Mouse (Mus musculus) erythroid progenitor cell, adult 5-6 weeks (primary cell): ENCODE measurements around the gene Atp5g2. TPM values are rescaled to one million over a fixed set of nuclear protein-coding genes. Genes with fewer than 3 reads are reported as not detected.
A peak's percentile ranks its signal among the peaks of the same experiment; 100 is the strongest.

Source experiments
- ATAC-seq: replicated peaks from 2 replicates; pipeline ENCODE4 v1.8.0; 2016; ENCODE audit warnings: moderate number of reproducible peaks, mild to moderate bottlenecking, moderate TSS enrichment, inconsistent platforms; ENCODE audit not compliant: poor library complexity, low FRiP score, severe bottlenecking
- total RNA-seq, 2 experiments: library from RNA; stranded (forward) in 1 of 2; stranded (reverse) in 1 of 2; fragments of 150-400 nt in 1 of 2; fragments of 186-747, 209-891 nt in 1 of 2; gene quantifications; 2 replicates each; pipeline versions ENCODE4 v1.2.3 to v1.2.4; 2015 to 2017; ENCODE audit warnings: low replicate concordance in 2 of 2

The Atp5g2 gene
- total RNA-seq (2015; ENCODE audit: low replicate concordance) (10.5 and 17.7 TPM in 2 replicates), total RNA-seq (2017; ENCODE audit: low replicate concordance) (19.1 and 31.2 TPM in 2 replicates)

- ATAC-seq = no peak
These were observed at the start of gene Atp5g2 for GRCm38 (mm10) chr15:102672215-102673071. Gene Atp5g2, minus strand, starts transcription at chr15:102672352.

- ATAC-seq = peak; percentile 0; the same call in 1 of the 2 replicates
These were observed 49.1 kb upstream of the Atp5g2 start for GRCm38 (mm10) chr15:102721016-102721898.

GRCm38 (mm10) chr15:102716132-102716531, 44.0 kb upstream of the Atp5g2 start:
- no peak for ATAC-seq

GRCm38 (mm10) chr15:102707736-102708269, 35.7 kb upstream of the Atp5g2 start:
- no peak for ATAC-seq

GRCm38 (mm10) chr15:102705923-102706503, 33.9 kb upstream of the Atp5g2 start:
- no peak for ATAC-seq

- no peak for ATAC-seq
These were observed 33.2 kb upstream of the Atp5g2 start for GRCm38 (mm10) chr15:102705226-102705894.

- ATAC-seq = no peak
These were observed 32.7 kb upstream of the Atp5g2 start for GRCm38 (mm10) chr15:102704806-102705205.

- no peak for ATAC-seq
These were observed 30.8 kb upstream of the Atp5g2 start for GRCm38 (mm10) chr15:102702972-102703371.

GRCm38 (mm10) chr15:102698193-102698592, 26.0 kb upstream of the Atp5g2 start:
- no peak for ATAC-seq

GRCm38 (mm10) chr15:102696899-102697298, 24.7 kb upstream of the Atp5g2 start:
- ATAC-seq = no peak

- no peak for ATAC-seq
These were observed 21.4 kb upstream of the Atp5g2 start for GRCm38 (mm10) chr15:102693600-102693999.

GRCm38 (mm10) chr15:102692991-102693411, 20.8 kb upstream of the Atp5g2 start:
- no peak for ATAC-seq

- ATAC-seq = peak; percentile 45; the same call in 1 of the 2 replicates
These were observed 20.2 kb upstream of the Atp5g2 start for GRCm38 (mm10) chr15:102692321-102692804.

GRCm38 (mm10) chr15:102685791-102686190, 13.6 kb upstream of the Atp5g2 start:
- ATAC-seq = no peak

GRCm38 (mm10) chr15:102683670-102684069, 11.5 kb upstream of the Atp5g2 start:
- no peak for ATAC-seq

- no peak for ATAC-seq
These were observed 4.2 kb upstream of the Atp5g2 start for GRCm38 (mm10) chr15:102676345-102676744.

- no peak for ATAC-seq
These were observed 1.4 kb upstream of the Atp5g2 start for GRCm38 (mm10) chr15:102673548-102673947.

- ATAC-seq = no peak
These were observed 384 bp downstream of the Atp5g2 start for GRCm38 (mm10) chr15:102671721-102672214.
